Mouse (Mus musculus) embryonic facial prominence, embryonic 12.5 days (tissue): ENCODE results near the gene Fbxo48. TPM values are rescaled to one million over a fixed set of nuclear protein-coding genes. Genes with fewer than 3 reads are reported as not detected.

Experiments used
- ATAC-seq: fragments of 200-750 bp; cut with Nextera tagmentation; 2 replicates; pipeline ENCODE4 v1.8.0; 2017; ENCODE audit not compliant: insufficient number of reproducible peaks, insufficient read depth, low FRiP score, low TSS enrichment
- H3K27ac ChIP-seq: fragments of 300-500 bp; sonication (generic); 2 replicates; pipeline ENCODE4 v1.5.1; 2016; ENCODE audit warnings: mild to moderate bottlenecking
- H3K27me3 ChIP-seq: fragments of 300-500 bp; sonication (generic); 2 replicates; pipeline ENCODE4 v1.6.1; 2016; ENCODE audit warnings: mild to moderate bottlenecking, moderate library complexity
- H3K36me3 ChIP-seq: fragments of 300-500 bp; sonication (generic); 2 replicates; pipeline ENCODE4 v1.6.1; 2016; ENCODE audit warnings: mild to moderate bottlenecking
- H3K4me1 ChIP-seq: fragments of 300-500 bp; sonication (generic); 2 replicates; pipeline ENCODE4 v1.6.1; 2016
- H3K4me2 ChIP-seq: fragments of 300-500 bp; sonication (generic); replicated peaks from 2 replicates; pipeline ENCODE4 v1.6.1; 2016; ENCODE audit warnings: mild to moderate bottlenecking, moderate library complexity
- H3K4me3 ChIP-seq: fragments of 300-500 bp; sonication (generic); 2 replicates; pipeline ENCODE4 v1.5.1; 2016; ENCODE audit warnings: mild to moderate bottlenecking
- H3K9ac ChIP-seq: fragments of 300-500 bp; sonication (generic); 2 replicates; pipeline ENCODE4 v1.6.1; 2016; ENCODE audit warnings: mild to moderate bottlenecking, moderate library complexity
- H3K9me3 ChIP-seq: fragments of 300-500 bp; sonication (generic); 2 replicates; pipeline ENCODE4 v1.6.1; 2016; ENCODE audit warnings: mild to moderate bottlenecking, moderate library complexity
- WGBS: fragments of 180-500 bp; shearing (Covaris S2); methylation state at CpG from one replicate; pipeline ENCODE4 v1.1.7; 2016; 5-methylcytosine and 5-hydroxymethylcytosine counted together
- polyA plus RNA-seq: library from polyadenylated mRNA; unstranded; fragments of >200 nt; fragmentation: Nextera tagmentation; extraction: Ambion mirVana; gene quantifications from 2 replicates; pipeline ENCODE4 v1.2.1, GENCODE M21; 2016

Fbxo48 gene
- polyA plus RNA-seq, 1 experiment from 2014 or later = 1.6 TPM

- Histone ChIP-seq H3K27ac (no peak overlapping the region), H3K4me1 (no peaks in the 10 kb centered on the region), H3K9me3 (no peaks in the 10 kb centered on the region), H3K4me2 (no peak overlapping the region), H3K4me3 (no peak overlapping the region), H3K36me3 (no peaks in the 10 kb centered on the region), H3K9ac (no peak overlapping the region), H3K27me3 (no peaks in the 10 kb centered on the region)
- no peak for ATAC-seq
- 83% methylated on average over 7 of the region's 7 CpGs for WGBS
Observed at GRCm38 (mm10) chr11:17002739-17003373, 51.7 kb downstream of the Fbxo48 start.

- H3K36me3 ChIP-seq = no peaks in the 10 kb centered on the region
- H3K27me3 ChIP-seq = no peaks in the 10 kb centered on the region
- H3K4me1 ChIP-seq = no peaks in the 10 kb centered on the region
- WGBS = 64% methylated on average over 3 of the region's 3 CpGs
- H3K27ac ChIP-seq = no peak overlapping the region
- H3K9me3 ChIP-seq = no peaks in the 10 kb centered on the region
- H3K4me2 ChIP-seq = no peak overlapping the region
- no peak overlapping the region for H3K9ac ChIP-seq
- H3K4me3 ChIP-seq = no peak overlapping the region
- no peak for ATAC-seq
Observed at GRCm38 (mm10) chr11:17003757-17004156, 52.6 kb downstream of the Fbxo48 start.

Other genes with a start within 250 kb of the Fbxo48 start
- 15.0 and 16.5 TPM in 2 replicates for gene Egfr, start 199.2 kb upstream of the Fbxo48 start, polyA plus RNA-seq
- gene Cnrip1, start 100.2 kb downstream of the Fbxo48 start, polyA plus RNA-seq = 23.1 and 23.7 TPM in 2 replicates
- 4.2 and 4.4 TPM in 2 replicates for gene Plek, start 101.0 kb downstream of the Fbxo48 start, polyA plus RNA-seq
- gene Ppp3r1, start 207.9 kb downstream of the Fbxo48 start, polyA plus RNA-seq = 92.3 and 95.1 TPM in 2 replicates
- 26.4 and 28.9 TPM in 2 replicates for gene Wdr92, start 230.7 kb downstream of the Fbxo48 start, polyA plus RNA-seq